Mouse (Mus musculus) adrenal gland, adult 2 months (tissue): ENCODE data around the gene Osbpl10. TPM values are rescaled to one million over a fixed set of nuclear protein-coding genes. Genes with fewer than 3 reads are reported as not detected.
"Not testable (repeated sequence)": the region's sequence is repeated elsewhere in the genome, so short reads cannot be mapped to it uniquely, and the experiment has no call there.

Experiments
- DNase-seq: peaks from one replicate; pipeline ENCODE4 v3.0.0; 2021
- polyA plus RNA-seq: library from polyadenylated mRNA; depleted of rRNA; stranded (reverse); fragments of >200 nt; gene quantifications from 2 replicates; pipeline ENCODE4 v1.2.3, GENCODE M21; 2012
- total RNA-seq, 2 experiments: library from RNA; stranded (reverse); gene quantifications; 2 replicates each; pipeline ENCODE4 v1.2.3; 2021

Gene Osbpl10
- total and polyA plus RNA-seq, 3 experiments: 2.6 to 6.2 (median 4.4) TPM

- peak; percentile 43 for DNase-seq
Observed at GRCm38 (mm10) chr9:115220466-115220865, 242.1 kb downstream of the Osbpl10 start.

DNA sequence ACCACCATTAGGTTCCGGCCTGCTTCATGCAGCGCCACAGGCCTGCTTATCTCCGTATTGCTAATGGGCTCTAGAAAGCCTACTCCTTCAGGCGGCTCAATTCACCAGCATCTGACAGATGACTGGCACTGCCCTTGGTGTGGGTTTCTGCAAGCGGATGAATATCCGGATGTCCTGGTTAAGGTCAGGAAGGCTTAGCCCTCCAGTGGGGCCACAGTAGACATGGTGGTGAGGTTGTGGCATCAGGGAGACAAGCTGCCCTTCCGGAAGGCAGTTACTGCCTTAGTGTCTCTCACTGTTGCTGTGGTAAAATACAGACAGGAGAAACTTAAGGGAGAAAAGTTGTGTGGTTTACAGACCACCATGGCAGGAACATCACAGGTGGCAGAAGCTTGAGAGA, 242.9 kb downstream of the Osbpl10 start:
- no peak for DNase-seq

- no peak for DNase-seq
Observed at GRCm38 (mm10) chr9:115224744-115225354, 246.5 kb downstream of the Osbpl10 start.

- no peak for DNase-seq
Observed at GRCm38 (mm10) chr9:115229145-115229544, 250.8 kb downstream of the Osbpl10 start.

DNA sequence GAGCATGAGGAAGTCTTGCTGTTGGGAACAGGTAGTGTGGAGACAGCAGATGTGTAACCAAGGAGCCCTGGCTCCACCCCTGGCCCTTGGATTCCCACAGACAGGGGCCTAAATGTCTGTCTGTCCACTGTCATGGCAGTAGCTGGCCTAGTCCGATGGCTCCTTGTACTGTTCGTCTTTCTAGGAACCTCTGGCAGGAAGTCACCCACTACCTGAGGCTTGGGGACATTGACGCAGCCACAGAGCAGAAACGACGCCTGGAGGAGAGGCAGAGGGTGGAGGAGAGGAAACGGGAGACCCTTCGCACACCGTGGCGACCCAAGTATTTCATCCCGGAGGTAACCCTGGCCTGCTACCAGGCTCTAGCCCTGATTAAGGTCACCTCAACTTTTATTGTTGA, 251.3 kb downstream of the Osbpl10 start:
- no peak for DNase-seq

GRCm38 (mm10) chr9:115230141-115230540, 251.8 kb downstream of the Osbpl10 start:
- DNase-seq: no peak

GRCm38 (mm10) chr9:115231476-115231875, 253.1 kb downstream of the Osbpl10 start:
- no peak for DNase-seq

DNA sequence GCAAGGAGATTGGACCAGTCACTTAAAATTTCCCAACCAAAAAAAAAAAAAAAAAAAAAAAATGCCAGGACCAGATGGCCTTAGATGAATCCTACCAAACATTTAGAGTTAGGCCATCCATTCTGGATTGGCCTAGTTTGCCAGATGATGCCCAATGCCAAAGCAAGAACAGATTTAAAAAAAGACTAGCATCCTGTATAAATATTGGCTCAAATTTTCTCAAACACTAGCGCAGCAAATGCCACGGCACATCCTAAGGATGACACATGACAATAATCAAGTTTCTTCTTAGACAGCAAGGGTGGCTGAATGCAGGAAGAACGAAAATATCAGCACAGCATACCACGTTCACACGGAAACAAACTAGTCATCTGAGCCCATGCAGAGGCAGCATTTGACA, 255.4 kb downstream of the Osbpl10 start:
- no peak for DNase-seq

GRCm38 (mm10) chr9:115234561-115234960, 256.2 kb downstream of the Osbpl10 start:
- no peak for DNase-seq

DNA sequence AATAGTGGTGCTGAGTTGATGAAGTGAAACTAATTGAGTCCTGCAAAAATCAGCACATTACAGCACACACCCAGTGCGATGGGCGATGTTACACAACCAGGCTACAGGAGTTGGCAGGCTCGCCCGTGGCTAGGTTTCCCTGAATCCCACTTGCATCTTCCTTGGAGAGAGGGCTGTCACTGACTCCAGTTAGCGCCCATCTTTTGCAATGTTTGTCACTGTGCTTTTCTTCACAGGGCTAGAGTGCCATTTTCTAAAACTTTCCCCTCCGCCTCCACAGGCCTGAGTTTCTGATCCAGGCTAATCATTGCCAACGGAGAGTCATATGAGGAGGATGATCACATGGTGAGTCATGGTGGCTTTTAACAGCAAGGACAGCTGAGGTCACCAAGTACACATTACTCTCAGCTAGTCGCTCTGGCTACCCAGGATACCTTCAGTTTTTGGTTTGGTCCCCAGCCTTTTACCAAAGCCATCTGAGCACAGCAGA, 258.0 kb downstream of the Osbpl10 start:
- DNase-seq: peak; percentile 84

GRCm38 (mm10) chr9:115237943-115238342, 259.6 kb downstream of the Osbpl10 start:
- no peak for DNase-seq

DNA sequence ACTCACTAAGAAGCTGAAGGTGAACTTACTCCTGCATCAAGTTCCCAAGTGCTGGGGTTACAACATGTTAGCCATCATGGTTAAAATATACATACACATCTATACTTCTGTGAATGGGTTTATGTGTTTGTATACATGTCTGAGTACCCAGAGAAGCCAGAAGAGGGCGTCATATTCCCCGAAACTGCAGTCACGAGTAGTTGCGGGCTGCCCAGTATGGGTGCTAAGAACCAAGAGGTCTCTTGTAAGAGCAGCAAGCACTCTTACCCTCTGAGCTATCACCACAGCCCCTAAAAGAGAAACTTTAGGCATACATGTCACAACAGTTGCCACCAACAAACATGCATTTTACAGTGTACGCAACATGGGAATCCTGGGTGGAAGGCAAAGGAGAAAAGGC, 261.5 kb downstream of the Osbpl10 start:
- DNase-seq: no peak

DNA sequence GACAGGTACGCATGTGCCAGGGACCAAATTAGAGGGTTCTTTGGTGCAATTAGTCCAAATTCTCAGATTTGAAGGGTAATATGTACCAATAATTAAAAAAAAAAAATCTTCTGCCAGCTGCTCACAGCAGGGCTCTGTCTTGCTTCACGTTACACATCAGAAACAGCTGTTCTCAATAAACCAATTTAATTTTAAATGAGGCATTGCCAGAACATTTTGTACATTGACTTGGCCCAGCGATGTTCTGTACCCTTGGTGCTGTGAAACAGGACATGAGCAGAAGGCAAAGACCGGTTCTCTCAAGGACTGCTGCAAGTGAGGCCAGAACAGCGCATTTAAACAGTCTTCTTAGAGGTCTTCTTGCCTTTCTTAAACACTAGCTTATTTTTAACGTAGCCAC, 265.3 kb downstream of the Osbpl10 start:
- no peak for DNase-seq

- DNase-seq: no peak
Observed at GRCm38 (mm10) chr9:115245092-115245491, 266.7 kb downstream of the Osbpl10 start.

DNA sequence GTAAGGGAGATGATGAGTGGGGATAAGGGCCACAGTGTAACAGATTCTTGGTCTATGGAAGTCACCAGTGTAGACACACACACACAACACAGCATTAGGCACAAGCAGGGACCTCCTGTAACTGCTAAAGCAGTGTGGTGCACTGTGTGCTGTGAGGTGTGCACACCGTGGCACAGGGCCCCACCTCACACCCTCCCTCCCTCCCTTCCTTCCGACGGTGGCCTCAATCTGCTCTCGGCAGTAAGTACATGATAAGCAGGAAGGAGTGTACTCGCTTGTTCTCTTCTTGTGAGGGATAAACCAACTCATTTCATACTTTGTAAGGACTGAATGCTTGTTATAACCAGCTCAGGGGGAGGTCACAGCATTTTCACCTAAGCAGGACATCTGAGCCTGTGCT, 270.8 kb downstream of the Osbpl10 start:
- no peak for DNase-seq

GRCm38 (mm10) chr9:115257733-115258286, 279.4 kb downstream of the Osbpl10 start:
- DNase-seq: no peak

- no peak for DNase-seq
Observed at GRCm38 (mm10) chr9:115259866-115260265, 281.5 kb downstream of the Osbpl10 start.

- DNase-seq: no peak
Observed at GRCm38 (mm10) chr9:115260464-115260863, 282.1 kb downstream of the Osbpl10 start.

DNA sequence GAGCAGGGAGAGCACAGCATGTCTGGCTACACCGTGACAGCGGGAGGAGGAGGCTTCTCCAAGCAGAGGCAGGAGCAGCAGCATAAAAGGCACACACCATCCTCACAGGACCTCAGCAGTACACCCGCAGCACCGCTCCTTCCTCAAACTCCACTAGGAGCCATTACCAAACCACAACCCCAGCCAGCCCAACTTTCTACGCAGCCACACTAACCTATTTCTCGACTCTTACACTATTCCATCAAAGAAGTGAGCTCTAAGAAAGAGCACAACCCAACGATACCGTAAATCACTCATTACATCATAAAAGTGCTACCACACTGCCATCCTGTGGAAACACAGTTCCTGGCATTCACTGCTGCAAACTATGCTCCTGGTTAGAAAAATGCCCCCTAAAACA, 283.1 kb downstream of the Osbpl10 start:
- no peak for DNase-seq

DNA sequence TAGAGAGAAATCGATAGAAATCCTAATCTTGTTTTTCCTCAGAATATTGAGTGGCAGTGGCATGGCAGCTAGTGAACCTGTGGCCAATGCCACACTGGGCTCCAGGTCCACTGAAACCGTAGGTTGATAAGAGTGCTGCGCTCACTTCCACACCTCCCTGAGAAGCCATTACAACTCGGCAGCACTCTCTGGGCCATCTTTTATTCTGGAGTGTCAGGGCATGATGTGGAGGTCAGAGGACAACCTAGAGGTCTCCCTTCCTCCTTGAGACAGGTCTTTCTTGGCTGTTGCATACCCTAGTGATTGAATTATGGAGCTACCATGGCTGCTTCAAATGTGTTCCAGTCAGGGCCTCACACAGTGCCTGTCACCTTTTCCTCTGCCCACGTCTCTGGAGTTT, 283.5 kb downstream of the Osbpl10 start:
- no peak for DNase-seq

- DNase-seq: no peak
Observed at GRCm38 (mm10) chr9:115271556-115271955, 293.2 kb downstream of the Osbpl10 start.

DNA sequence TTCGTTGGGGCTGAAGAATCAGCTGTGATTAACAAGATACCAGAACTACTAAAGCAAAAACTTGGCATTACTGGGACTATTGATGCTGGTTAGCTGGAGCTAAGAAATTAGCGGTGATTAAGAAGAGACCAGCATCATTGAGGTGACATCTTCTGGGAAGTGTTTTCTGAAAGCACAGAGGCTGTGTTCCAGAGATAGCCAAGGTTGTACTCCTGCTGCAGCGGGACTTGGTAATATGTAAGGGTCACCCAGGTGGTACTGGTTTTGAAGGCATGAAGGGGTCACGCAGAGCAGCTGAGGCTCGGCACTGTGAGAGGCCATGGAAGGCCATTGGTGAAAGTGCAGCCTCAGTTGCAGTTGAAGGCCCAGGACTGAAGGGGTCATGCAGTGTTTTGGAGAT, 294.1 kb downstream of the Osbpl10 start:
- DNase-seq: not testable (repeated sequence)

DNA sequence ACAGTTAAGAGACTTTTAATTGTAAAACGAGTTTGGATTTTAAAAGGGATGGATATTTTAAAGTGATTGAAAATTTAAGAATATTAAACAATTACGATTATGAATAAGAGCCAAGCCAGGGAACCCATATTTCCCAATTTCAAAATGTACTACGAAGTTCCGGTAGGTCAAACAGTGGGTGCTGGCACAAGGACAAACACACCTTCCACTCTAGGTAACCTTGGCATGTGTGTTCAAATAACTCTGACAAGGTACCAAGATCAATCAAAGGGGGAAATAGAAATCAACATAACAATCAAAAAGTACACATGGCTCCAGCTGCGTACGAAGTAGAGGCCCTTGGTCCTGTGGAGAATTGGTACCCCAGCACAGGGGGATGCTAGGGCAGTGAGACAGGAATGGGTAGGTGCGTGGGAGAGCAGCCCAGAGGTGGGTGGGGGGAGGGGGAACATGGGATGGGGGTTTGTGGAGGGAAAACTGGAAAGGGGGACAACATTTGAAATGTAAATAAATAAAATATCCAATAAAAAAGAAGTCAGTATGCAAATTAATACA, 294.8 kb downstream of the Osbpl10 start:
- DNase-seq: no peak

GRCm38 (mm10) chr9:115274806-115275205, 296.4 kb downstream of the Osbpl10 start:
- no peak for DNase-seq
